Mouse (Mus musculus) neural tube, embryonic 15.5 days (tissue): ENCODE results near the gene Ppil2. TPM values are rescaled to one million over a fixed set of nuclear protein-coding genes. Genes with fewer than 3 reads are reported as not detected.

Experiments
- ATAC-seq: fragments of 200-750 bp; cut with Nextera tagmentation; 2 replicates; pipeline ENCODE4 v1.8.0; 2017; ENCODE audit warnings: mild to moderate bottlenecking, moderate TSS enrichment, moderate library complexity; ENCODE audit not compliant: low FRiP score
- H3K27ac ChIP-seq: fragments of 300-500 bp; sonication (generic); replicated peaks from 2 replicates; pipeline ENCODE4 v1.5.1; 2015; ENCODE audit warnings: mild to moderate bottlenecking, inconsistent platforms
- H3K27me3 ChIP-seq: fragments of 300-500 bp; sonication (generic); replicated peaks from 2 replicates; pipeline ENCODE4 v1.6.1; 2015; ENCODE audit warnings: inconsistent platforms
- H3K36me3 ChIP-seq: fragments of 300-500 bp; sonication (generic); 2 replicates; pipeline ENCODE4 v1.6.1; 2015; ENCODE audit warnings: inconsistent platforms
- H3K4me1 ChIP-seq: fragments of 300-500 bp; sonication (generic); 2 replicates; pipeline ENCODE4 v1.6.1; 2015; ENCODE audit warnings: inconsistent platforms
- H3K4me2 ChIP-seq: fragments of 300-500 bp; sonication (generic); 2 replicates; pipeline ENCODE4 v1.6.1; 2015; ENCODE audit warnings: inconsistent platforms, mild to moderate bottlenecking, moderate library complexity
- H3K4me3 ChIP-seq: fragments of 300-500 bp; sonication (generic); replicated peaks from 2 replicates; pipeline ENCODE4 v1.5.1; 2015; ENCODE audit warnings: mild to moderate bottlenecking, inconsistent platforms
- H3K9ac ChIP-seq: fragments of 300-500 bp; sonication (generic); replicated peaks from 2 replicates; pipeline ENCODE4 v1.6.1; 2015; ENCODE audit warnings: mild to moderate bottlenecking, inconsistent platforms
- H3K9me3 ChIP-seq: fragments of 300-500 bp; sonication (generic); replicated peaks from 2 replicates; pipeline ENCODE4 v1.6.1; 2016; ENCODE audit warnings: inconsistent platforms
- WGBS: fragments of 180-500 bp; shearing (Covaris S2); methylation state at CpG from one replicate; pipeline ENCODE4 v1.1.7; 2015; ENCODE audit warnings: mixed read lengths; 5-methylcytosine and 5-hydroxymethylcytosine counted together
- polyA plus RNA-seq: library from polyadenylated mRNA; unstranded; fragments of >200 nt; fragmentation: Nextera tagmentation; extraction: Ambion mirVana; gene quantifications from 2 replicates; pipeline ENCODE4 v1.2.1, GENCODE M21; 2015

The Ppil2 gene
- polyA plus RNA-seq: 134 and 143 TPM in 2 replicates

- H3K4me3 ChIP-seq: peak within 1 kb of the TSS; percentile 76
- peak within 1 kb of the TSS; percentile 78 for H3K27ac ChIP-seq
- ATAC-seq: peak; percentile 87
- H3K9ac ChIP-seq: peak within 1 kb of the TSS; percentile 68
- H3K4me1 ChIP-seq: peaks cover 20% of the 10 kb centered on the region
- peak within 1 kb of the TSS; percentile 69 for H3K4me2 ChIP-seq
- no peaks in the 10 kb centered on the region for H3K27me3 ChIP-seq
- WGBS: 9% methylated on average over 38 of the region's 38 CpGs
- peaks cover 13% of the 10 kb centered on the region for H3K36me3 ChIP-seq
- no peaks in the 10 kb centered on the region for H3K9me3 ChIP-seq
Measured at GRCm38 (mm10) chr16:17110771-17111743, at the start of gene Ppil2. Ppil2 (minus strand) TSS chr16:17111257.

GRCm38 (mm10) chr16:17154346-17154745 is 43.3 kb upstream of the Ppil2 start:
- Histone ChIP-seq H3K4me3 (no peak overlapping the region), H3K9ac (no peak overlapping the region), H3K4me1 (no peaks in the 10 kb centered on the region), H3K4me2 (no peak overlapping the region), H3K9me3 (no peaks in the 10 kb centered on the region), H3K36me3 (peaks cover 57% of the 10 kb centered on the region), H3K27me3 (no peaks in the 10 kb centered on the region), H3K27ac (no peak overlapping the region)
- 89% methylated on average over 2 of the region's 2 CpGs for WGBS
- no peak for ATAC-seq

- peaks cover 17% of the 10 kb centered on the region for H3K4me1 ChIP-seq
- H3K27ac ChIP-seq: no peak overlapping the region
- H3K9me3 ChIP-seq: no peaks in the 10 kb centered on the region
- WGBS: 95% methylated on average over 4 of the region's 4 CpGs
- H3K9ac ChIP-seq: no peak overlapping the region
- H3K4me2 ChIP-seq: no peak overlapping the region
- ATAC-seq: no peak
- no peak overlapping the region for H3K4me3 ChIP-seq
- no peaks in the 10 kb centered on the region for H3K27me3 ChIP-seq
- peaks cover 36% of the 10 kb centered on the region; the same call in 1 of the 2 replicates for H3K36me3 ChIP-seq
Measured at GRCm38 (mm10) chr16:17151874-17152273, 40.8 kb upstream of the Ppil2 start.

- Histone ChIP-seq H3K4me1 (peaks cover 17% of the 10 kb centered on the region), H3K27me3 (no peaks in the 10 kb centered on the region), H3K9me3 (no peaks in the 10 kb centered on the region), H3K36me3 (peaks cover 28% of the 10 kb centered on the region; the same call in 1 of the 2 replicates), H3K9ac (no peak overlapping the region), H3K4me3 (no peak overlapping the region), H3K27ac (no peak overlapping the region), H3K4me2 (no peak overlapping the region)
- no peak for ATAC-seq
- 88% methylated on average over 7 of the region's 7 CpGs for WGBS
Measured at GRCm38 (mm10) chr16:17150520-17151258, 39.6 kb upstream of the Ppil2 start.

- H3K4me1 ChIP-seq: peaks cover 17% of the 10 kb centered on the region
Measured at GRCm38 (mm10) chr16:17148084-17148483, 37.0 kb upstream of the Ppil2 start.

GRCm38 (mm10) chr16:17147391-17147929 is 36.4 kb upstream of the Ppil2 start:
- no peaks in the 10 kb centered on the region for H3K9me3 ChIP-seq

More at GRCm38 (mm10) chr16:17148084-17148483, 37.0 kb upstream of the Ppil2 start:
- Histone ChIP-seq H3K36me3 (0 out of 2 replicates have a peak, but pooled peaks cover 8% of the 10 kb centered on the region), H3K9ac (peak overlapping the region; percentile 62; the same call in 1 of the 2 replicates), H3K27me3 (no peaks in the 10 kb centered on the region), H3K4me3 (peak overlapping the region; percentile 55), H3K9me3 (no peaks in the 10 kb centered on the region), H3K27ac (0 out of 2 replicates have a peak overlapping the region, but pooled peaks have one; percentile 37), H3K4me2 (peak overlapping the region; percentile 93)
- WGBS: 5% methylated on average over 16 of the region's 16 CpGs
- ATAC-seq: peak; percentile 3; the same call in 1 of the 2 replicates

GRCm38 (mm10) chr16:17146772-17147235 is 35.7 kb upstream of the Ppil2 start, which contains the start of gene Ccdc116:
Ccdc116 (minus strand) TSS chr16:17147229.
- no peaks in the 10 kb centered on the region for H3K9me3 ChIP-seq
- peak; percentile 90 for ATAC-seq
- H3K36me3 ChIP-seq: 0 out of 2 replicates have a peak, but pooled peaks cover 5% of the 10 kb centered on the region
- WGBS: under 1% methylated on average over 34 of the region's 34 CpGs
- H3K27ac ChIP-seq: peak within 1 kb of the TSS; percentile 64
- peak within 1 kb of the TSS; percentile 55 for H3K4me3 ChIP-seq
- peaks cover 17% of the 10 kb centered on the region for H3K4me1 ChIP-seq
- peak within 1 kb of the TSS; percentile 62 for H3K9ac ChIP-seq
- H3K4me2 ChIP-seq: peak within 1 kb of the TSS; percentile 93
- H3K27me3 ChIP-seq: no peaks in the 10 kb centered on the region

More at GRCm38 (mm10) chr16:17147391-17147929, 36.4 kb upstream of the Ppil2 start:
- Histone ChIP-seq H3K4me3 (peak overlapping the region; percentile 55), H3K36me3 (0 out of 2 replicates have a peak, but pooled peaks cover 8% of the 10 kb centered on the region), H3K4me1 (peaks cover 17% of the 10 kb centered on the region), H3K27ac (peak overlapping the region; percentile 64), H3K9ac (peak overlapping the region; percentile 62), H3K27me3 (no peaks in the 10 kb centered on the region), H3K4me2 (peak overlapping the region; percentile 93)
- ATAC-seq: peak; percentile 68
- WGBS: under 1% methylated on average over 41 of the region's 41 CpGs

- Histone ChIP-seq H3K9me3 (no peaks in the 10 kb centered on the region), H3K9ac (no peak within 1 kb of the TSS), H3K4me2 (no peak within 1 kb of the TSS), H3K4me3 (no peak within 1 kb of the TSS), H3K4me1 (peaks cover 17% of the 10 kb centered on the region), H3K36me3 (no peaks in the 10 kb centered on the region), H3K27ac (no peak within 1 kb of the TSS), H3K27me3 (no peaks in the 10 kb centered on the region)
- 24% methylated on average over 7 of the region's 7 CpGs for WGBS
- no peak for ATAC-seq
Measured at GRCm38 (mm10) chr16:17144339-17144738, 33.3 kb upstream of the Ppil2 start, which contains the start of gene Ydjc. Ydjc (plus strand) TSS chr16:17144621.

- H3K9ac ChIP-seq: no peak overlapping the region
- H3K36me3 ChIP-seq: no peaks in the 10 kb centered on the region
- H3K4me3 ChIP-seq: no peak overlapping the region
- H3K27me3 ChIP-seq: no peaks in the 10 kb centered on the region
- WGBS: 89% methylated on average over 15 of the region's 15 CpGs
- H3K4me1 ChIP-seq: peaks cover 7% of the 10 kb centered on the region
- H3K27ac ChIP-seq: no peak overlapping the region
- no peak overlapping the region for H3K4me2 ChIP-seq
- no peak for ATAC-seq
- no peaks in the 10 kb centered on the region for H3K9me3 ChIP-seq
Measured at GRCm38 (mm10) chr16:17137355-17137754, 26.3 kb upstream of the Ppil2 start.

GRCm38 (mm10) chr16:17132906-17133200 is 21.8 kb upstream of the Ppil2 start:
- 34% methylated on average over 7 of the region's 7 CpGs for WGBS
- Histone ChIP-seq H3K27ac (no peak overlapping the region), H3K9ac (peak overlapping the region; percentile 18; the same call in 1 of the 2 replicates), H3K4me3 (peak overlapping the region; percentile 83), H3K36me3 (no peaks in the 10 kb centered on the region), H3K4me1 (peaks cover 17% of the 10 kb centered on the region), H3K4me2 (peak overlapping the region; percentile 87), H3K27me3 (no peaks in the 10 kb centered on the region), H3K9me3 (no peaks in the 10 kb centered on the region)
- ATAC-seq: peak; percentile 34; the same call in 1 of the 2 replicates
